Mouse (Mus musculus): ENCODE measurements at regions not wholly inside any gene's neighbourhood (a gene's known extent, or its start where the extent isn't known, plus 50 kb on each side); places are given as distances from the start of the nearest gene placed in this dataset.
A peak's percentile ranks its signal among the peaks of the same experiment; 100 is the strongest.

DNA sequence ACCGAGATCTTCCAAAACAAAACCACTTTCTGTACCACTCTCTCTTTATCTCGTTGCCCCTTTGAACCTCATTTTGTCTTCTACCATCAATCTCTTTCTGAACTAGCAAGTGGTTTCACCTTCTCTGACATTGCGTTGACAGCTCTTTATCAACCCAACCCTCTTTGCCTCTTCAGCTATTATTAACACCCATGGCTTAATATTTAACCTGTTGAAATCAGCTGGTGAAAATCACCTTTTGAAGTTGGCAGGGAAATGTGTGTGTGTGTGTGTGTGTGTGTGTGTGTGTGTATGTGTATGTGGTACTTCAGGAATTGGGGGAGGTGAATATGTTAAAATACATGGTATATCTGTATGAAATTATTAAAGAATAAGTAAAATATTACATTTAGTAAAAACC, 70.1 kb upstream of the Zfp366 start:
- no peaks in the 10 kb centered on the region for H3K4me1 ChIP-seq (replicated peaks; ENCODE audit: control insufficient read depth, insufficient read depth, low read length)
- no peak overlapping the region for H3K9ac ChIP-seq (ENCODE audit: low read depth, low read length)
- no peak overlapping the region for H3K4me2 ChIP-seq (replicated peaks; ENCODE audit: low read depth)
- peak; percentile 62 for ATAC-seq
- H3K27me3 ChIP-seq (replicated peaks; ENCODE audit: control insufficient read depth, insufficient read depth, low read length) = no peaks in the 10 kb centered on the region
- WGBS = 28% methylated on average over 3 of the region's 3 CpGs
- H3K9me3 ChIP-seq (ENCODE audit: control insufficient read depth) = no peaks in the 10 kb centered on the region
- H3K27ac ChIP-seq (ENCODE audit: low read depth, low read length) = no peak overlapping the region
- no peaks in the 10 kb centered on the region for H3K36me3 ChIP-seq (ENCODE audit: control insufficient read depth, insufficient read depth)
- no peak overlapping the region for H3K4me3 ChIP-seq (ENCODE audit: low read depth, low read length)
- TF ChIP-seq CTCF (IDR thresholded peaks at IDR 0.05; ENCODE audit: low read depth) = no peak

DNA sequence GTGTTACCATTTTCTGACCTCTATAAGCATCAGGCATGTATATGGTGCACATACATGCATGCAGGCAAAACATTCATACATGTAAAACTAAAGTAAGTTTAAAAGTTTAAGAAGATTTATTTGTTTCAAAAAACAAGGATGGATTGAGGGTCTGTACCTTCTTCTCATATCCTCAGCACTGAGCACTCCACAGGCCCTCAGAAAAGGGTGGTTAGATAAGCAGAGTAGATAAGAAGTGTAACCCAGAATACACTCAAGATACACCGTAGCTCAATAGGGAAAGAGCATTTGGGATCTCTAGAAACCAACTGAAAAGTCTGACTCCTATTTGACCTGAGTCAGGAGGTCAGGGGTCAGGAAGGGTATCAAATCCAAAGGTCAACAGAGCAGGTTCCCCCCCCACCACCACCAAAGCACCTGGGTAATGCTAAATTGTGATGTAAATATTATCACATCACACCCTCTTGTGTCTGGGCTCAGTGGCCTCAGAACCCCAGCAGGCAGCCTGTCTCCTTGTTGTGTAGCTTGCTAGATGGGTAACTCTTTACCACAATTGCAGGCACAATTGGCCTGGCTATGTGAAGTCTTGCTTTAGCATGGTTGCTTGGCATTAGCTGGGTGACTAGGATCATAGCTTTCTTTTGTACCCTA, 72.8 kb upstream of the Zfp366 start:
- no peaks in the 10 kb centered on the region for H3K9me3 ChIP-seq (ENCODE audit: control insufficient read depth)
- ATAC-seq = no peak
- WGBS = 58% methylated on average over 1 of the region's 1 CpGs
- no peak overlapping the region for H3K4me2 ChIP-seq (replicated peaks; ENCODE audit: low read depth)
- no peaks in the 10 kb centered on the region for H3K27me3 ChIP-seq (replicated peaks; ENCODE audit: control insufficient read depth, insufficient read depth, low read length)
- no peaks in the 10 kb centered on the region for H3K4me1 ChIP-seq (replicated peaks; ENCODE audit: control insufficient read depth, insufficient read depth, low read length)
- TF ChIP-seq CTCF (IDR thresholded peaks at IDR 0.05; ENCODE audit: low read depth) = no peak
- H3K4me3 ChIP-seq (ENCODE audit: low read depth, low read length) = no peak overlapping the region
- no peaks in the 10 kb centered on the region for H3K36me3 ChIP-seq (ENCODE audit: control insufficient read depth, insufficient read depth)
- H3K27ac ChIP-seq (ENCODE audit: low read depth, low read length) = no peak overlapping the region
- no peak overlapping the region for H3K9ac ChIP-seq (ENCODE audit: low read depth, low read length)

DNA sequence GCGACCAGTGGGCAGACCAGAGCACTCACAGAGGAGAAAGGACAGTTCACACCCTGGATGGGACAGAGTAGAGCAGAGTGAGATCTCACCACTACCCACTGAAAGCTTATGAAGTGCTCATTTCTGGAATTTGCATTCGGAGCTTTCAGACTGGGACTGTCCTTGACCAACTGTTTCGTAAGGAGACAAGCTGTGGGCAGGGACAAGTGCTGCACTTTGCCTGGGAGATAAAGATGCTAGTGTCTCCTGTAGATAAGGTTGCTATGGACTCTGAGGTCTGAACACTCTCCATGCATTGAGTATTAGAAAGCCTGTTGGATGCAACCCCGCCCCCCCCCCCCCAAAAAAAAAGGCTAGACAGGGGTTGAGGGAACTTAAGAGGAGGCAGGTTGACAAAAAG, 76.6 kb upstream of the Zfp366 start:
- Histone ChIP-seq H3K4me1 (replicated peaks; ENCODE audit: control insufficient read depth, insufficient read depth, low read length) (no peaks in the 10 kb centered on the region), H3K27ac (ENCODE audit: low read depth, low read length) (no peak overlapping the region)
- 55% methylated on average over 4 of the region's 4 CpGs for WGBS

DNA sequence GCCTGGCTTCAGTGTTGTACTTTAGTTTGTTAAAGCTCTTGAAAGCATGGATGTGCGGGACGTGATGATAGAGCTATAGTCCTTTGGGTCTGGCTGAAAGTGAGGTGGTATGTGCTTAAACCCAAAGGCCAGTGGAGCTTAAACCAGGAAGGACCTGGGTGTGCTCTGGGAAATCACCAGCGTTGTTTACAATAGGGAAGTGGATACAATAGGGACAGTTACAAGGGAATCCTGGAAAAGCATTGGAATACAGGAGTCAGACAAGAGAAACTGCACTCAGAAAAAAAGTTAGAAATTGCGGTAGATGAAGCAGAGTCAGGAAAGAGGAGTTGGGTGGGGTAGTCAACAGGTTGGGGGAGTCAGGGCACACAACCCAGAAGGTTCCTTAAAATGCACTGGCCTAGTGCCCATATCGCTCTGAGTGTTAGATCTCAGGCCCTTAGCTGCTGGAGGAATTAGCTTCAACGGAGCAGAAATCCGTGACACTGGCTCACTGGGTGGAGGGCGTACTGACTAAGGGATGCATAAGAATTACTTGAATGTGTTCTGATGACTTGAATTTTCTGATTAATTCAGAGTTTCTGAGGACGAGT, 82.4 kb upstream of the Zfp366 start:
- H3K4me3 ChIP-seq (ENCODE audit: low read depth, low read length) = no peak overlapping the region
- H3K27me3 ChIP-seq (replicated peaks; ENCODE audit: control insufficient read depth, insufficient read depth, low read length) = no peaks in the 10 kb centered on the region
- no peaks in the 10 kb centered on the region for H3K36me3 ChIP-seq (ENCODE audit: control insufficient read depth, insufficient read depth)
- no peak for TF ChIP-seq CTCF (IDR thresholded peaks at IDR 0.05; ENCODE audit: low read depth)
- no peaks in the 10 kb centered on the region for H3K4me1 ChIP-seq (replicated peaks; ENCODE audit: control insufficient read depth, insufficient read depth, low read length)
- 84% methylated on average over 9 of the region's 9 CpGs for WGBS
- H3K4me2 ChIP-seq (replicated peaks; ENCODE audit: low read depth) = no peak overlapping the region
- no peak overlapping the region for H3K27ac ChIP-seq (ENCODE audit: low read depth, low read length)
- H3K9me3 ChIP-seq (ENCODE audit: control insufficient read depth) = no peaks in the 10 kb centered on the region
- no peak overlapping the region for H3K9ac ChIP-seq (ENCODE audit: low read depth, low read length)
- ATAC-seq = no peak

More for the DNA sequence above, 76.6 kb upstream of the Zfp366 start:
- TF ChIP-seq CTCF (IDR thresholded peaks at IDR 0.05; ENCODE audit: low read depth) = no peak
- Histone ChIP-seq H3K27me3 (replicated peaks; ENCODE audit: control insufficient read depth, insufficient read depth, low read length) (no peaks in the 10 kb centered on the region), H3K4me2 (replicated peaks; ENCODE audit: low read depth) (no peak overlapping the region), H3K4me3 (ENCODE audit: low read depth, low read length) (no peak overlapping the region), H3K9ac (ENCODE audit: low read depth, low read length) (no peak overlapping the region), H3K9me3 (ENCODE audit: control insufficient read depth) (no peaks in the 10 kb centered on the region), H3K36me3 (ENCODE audit: control insufficient read depth, insufficient read depth) (no peaks in the 10 kb centered on the region)
- no peak for ATAC-seq

DNA sequence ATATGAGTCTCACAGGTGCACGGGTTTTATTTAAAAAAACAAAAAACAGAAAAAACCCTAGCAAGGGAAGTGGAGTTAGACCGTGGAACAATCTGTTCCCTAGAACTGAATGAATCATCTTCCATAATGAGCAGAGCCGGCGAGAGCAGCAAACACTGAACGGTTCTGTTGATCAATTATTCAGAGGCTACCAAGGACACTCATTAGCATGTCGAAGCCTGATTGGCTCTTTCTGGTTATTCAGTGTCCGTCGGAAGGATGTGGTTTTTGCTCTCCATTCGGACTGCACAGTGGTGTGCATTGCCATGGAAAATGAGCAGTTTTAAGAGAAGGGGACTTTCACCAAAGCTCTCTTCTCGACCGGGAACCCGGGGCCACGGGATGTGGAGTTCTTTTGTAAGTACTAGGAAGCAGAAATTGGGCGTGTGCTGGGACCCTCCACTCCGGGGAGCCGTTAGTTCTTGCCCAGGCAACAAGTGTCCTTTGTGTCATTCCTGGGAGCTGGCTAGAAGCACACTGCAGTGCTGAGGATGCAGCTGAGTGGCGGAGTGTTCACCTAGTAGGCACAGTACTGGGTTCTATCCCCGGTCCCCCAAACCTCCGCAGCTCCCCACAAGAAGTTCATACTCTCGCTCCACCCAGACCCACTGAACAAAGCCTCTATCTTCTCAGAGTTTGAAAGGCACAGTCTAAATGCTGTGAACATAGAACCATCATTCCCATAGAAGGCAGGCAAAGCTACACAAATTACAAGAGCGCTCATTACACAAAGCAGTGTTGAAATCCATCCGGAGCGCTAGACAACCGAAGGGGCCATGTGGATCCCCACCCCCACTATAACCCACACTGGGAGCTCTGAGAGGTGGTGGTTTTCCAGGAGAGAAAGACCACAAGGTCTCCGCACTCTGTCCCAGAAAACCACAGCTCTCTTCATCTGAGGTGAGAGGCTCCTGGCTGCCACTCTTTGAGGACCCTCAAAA, 83.9 kb upstream of the Zfp366 start:
- no peak overlapping the region for H3K9ac ChIP-seq (ENCODE audit: low read depth, low read length)
- H3K27ac ChIP-seq (ENCODE audit: low read depth, low read length) = no peak overlapping the region
- H3K4me2 ChIP-seq (replicated peaks; ENCODE audit: low read depth) = 0 out of 2 replicates have a peak overlapping the region, but pooled peaks have one; percentile 13
- H3K36me3 ChIP-seq (ENCODE audit: control insufficient read depth, insufficient read depth) = no peaks in the 10 kb centered on the region
- no peaks in the 10 kb centered on the region for H3K4me1 ChIP-seq (replicated peaks; ENCODE audit: control insufficient read depth, insufficient read depth, low read length)
- no peak overlapping the region for H3K4me3 ChIP-seq (ENCODE audit: low read depth, low read length)
- no peaks in the 10 kb centered on the region for H3K27me3 ChIP-seq (replicated peaks; ENCODE audit: control insufficient read depth, insufficient read depth, low read length)
- no peak for TF ChIP-seq CTCF (IDR thresholded peaks at IDR 0.05; ENCODE audit: low read depth)
- ATAC-seq = no peak
- 51% methylated on average over 25 of the region's 25 CpGs for WGBS
- H3K9me3 ChIP-seq (ENCODE audit: control insufficient read depth) = no peaks in the 10 kb centered on the region

DNA sequence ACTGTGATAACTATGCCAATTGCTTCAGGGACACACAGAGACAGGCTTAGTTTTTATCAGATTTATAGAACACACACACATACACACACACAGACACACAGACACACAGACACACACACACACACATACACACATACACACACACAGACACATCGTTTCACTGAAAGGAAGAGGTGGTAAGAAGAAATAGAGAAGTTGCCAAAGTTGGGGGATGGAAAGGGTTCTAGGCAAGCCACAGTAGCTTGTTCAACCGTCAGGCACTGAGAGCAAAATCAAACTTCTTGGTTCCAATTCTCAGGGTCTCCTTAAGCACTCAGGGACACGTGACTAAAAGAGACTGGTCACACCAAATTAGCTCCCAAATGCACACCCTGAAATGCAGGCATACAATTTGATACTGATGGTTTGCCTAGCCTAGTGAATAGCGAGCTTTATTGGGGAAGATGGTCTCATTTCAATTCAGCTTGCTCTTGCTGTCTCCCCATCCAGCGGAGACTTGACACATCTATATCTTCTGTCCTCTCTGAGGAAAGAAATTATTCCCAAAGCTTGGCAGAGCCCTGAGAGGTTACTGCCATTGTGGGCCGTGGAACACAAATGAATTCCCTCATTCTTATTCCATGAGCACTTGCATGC, 84.7 kb upstream of the Zfp366 start:
- no peak for TF ChIP-seq CTCF (IDR thresholded peaks at IDR 0.05; ENCODE audit: low read depth)
- no peak overlapping the region for H3K4me2 ChIP-seq (replicated peaks; ENCODE audit: low read depth)

More for the DNA sequence above, 84.7 kb upstream of the Zfp366 start:
- no peak for ATAC-seq
- no peak overlapping the region for H3K4me3 ChIP-seq (ENCODE audit: low read depth, low read length)
- no peaks in the 10 kb centered on the region for H3K4me1 ChIP-seq (replicated peaks; ENCODE audit: control insufficient read depth, insufficient read depth, low read length)
- no peaks in the 10 kb centered on the region for H3K9me3 ChIP-seq (ENCODE audit: control insufficient read depth)
- H3K36me3 ChIP-seq (ENCODE audit: control insufficient read depth, insufficient read depth) = no peaks in the 10 kb centered on the region
- H3K9ac ChIP-seq (ENCODE audit: low read depth, low read length) = no peak overlapping the region
- H3K27me3 ChIP-seq (replicated peaks; ENCODE audit: control insufficient read depth, insufficient read depth, low read length) = no peaks in the 10 kb centered on the region
- H3K27ac ChIP-seq (ENCODE audit: low read depth, low read length) = no peak overlapping the region
- 78% methylated on average over 6 of the region's 6 CpGs for WGBS

Data from intestine, postnatal 0 days (tissue).